Mouse (Mus musculus): ENCODE measurements around the gene Tars2. TPM values are rescaled to one million over a fixed set of nuclear protein-coding genes. Genes with fewer than 3 reads are reported as not detected.
A peak's percentile ranks its signal among the peaks of the same experiment; 100 is the strongest.

Tars2 gene
- polyA plus RNA-seq, 1 experiment from 2014 or later, result 41.3 TPM

DNA sequence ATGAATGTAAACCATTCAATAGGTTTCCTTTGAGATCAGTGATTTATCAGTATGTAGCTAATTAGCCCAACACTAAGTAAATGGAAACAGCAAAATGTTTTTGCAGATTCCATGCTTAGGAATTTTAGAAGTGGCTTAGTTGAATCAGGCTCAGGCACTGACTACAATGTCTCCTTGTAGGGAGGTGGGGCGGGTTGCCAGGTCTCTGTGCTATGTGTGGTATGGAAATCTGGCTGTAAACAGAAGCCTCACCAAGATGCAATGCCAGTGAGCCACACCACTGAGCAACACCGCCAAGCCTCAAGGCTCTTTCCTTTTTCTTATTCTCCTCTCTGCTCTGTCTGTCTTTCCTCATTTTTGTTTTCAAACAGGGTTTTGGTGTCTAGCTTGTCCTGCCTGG is 31.1 kb downstream of the Tars2 start:
- Histone ChIP-seq H3K36me3 (ENCODE audit: control insufficient read depth, insufficient read depth) (no peaks in the 10 kb centered on the region), H3K9me3 (replicated peaks; ENCODE audit: control insufficient read depth, low read length) (no peaks in the 10 kb centered on the region), H3K4me3 (ENCODE audit: low read length) (no peak overlapping the region), H3K4me1 (ENCODE audit: control insufficient read depth, insufficient read depth, low read length) (peaks cover 15% of the 10 kb centered on the region), H3K27ac (ENCODE audit: low read length) (peak overlapping the region; percentile 29; the same call in 1 of the 2 replicates), H3K27me3 (ENCODE audit: control insufficient read depth, insufficient read depth, low read length) (no peaks in the 10 kb centered on the region), H3K4me2 (ENCODE audit: low read depth, low read length) (no peak overlapping the region), H3K9ac (ENCODE audit: low read length) (no peak overlapping the region)
- 56% methylated on average over 2 of the region's 2 CpGs for WGBS
- no peak for ATAC-seq (replicated peaks; ENCODE audit: extremely low read depth, insufficient read depth, low FRiP score)

DNA sequence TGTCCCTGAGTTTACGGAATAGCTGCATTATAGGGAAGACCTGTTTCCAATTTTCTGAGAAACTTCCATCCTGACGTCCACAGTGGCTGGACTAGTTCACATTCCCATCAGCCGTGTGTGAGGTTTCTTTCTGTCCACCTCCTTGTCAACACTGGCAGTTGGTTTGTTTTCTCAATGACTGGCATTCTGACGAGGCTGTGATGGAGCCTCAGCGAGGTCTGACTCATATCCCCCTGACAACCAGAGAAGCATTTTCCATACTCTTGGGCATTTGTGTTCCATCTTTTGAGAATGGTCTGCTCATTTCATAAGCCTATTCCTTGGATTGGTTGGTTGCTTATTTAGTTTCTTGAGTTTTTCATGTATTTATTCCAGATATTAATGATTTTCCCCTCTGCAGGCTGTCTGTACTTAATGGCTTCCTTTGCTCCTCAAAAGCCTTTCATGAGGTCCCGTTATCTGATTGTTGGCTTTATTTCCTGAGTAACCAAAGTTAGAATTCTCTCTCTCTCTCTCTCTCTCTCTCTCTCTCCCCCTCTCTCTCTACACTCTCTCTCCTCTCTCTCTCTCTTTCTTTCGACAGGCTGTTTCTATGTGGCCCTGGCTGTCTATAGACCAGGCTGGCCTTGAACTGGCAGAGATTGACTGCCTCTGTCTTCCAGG is 33.2 kb downstream of the Tars2 start:
- Histone ChIP-seq H3K27ac (ENCODE audit: low read length) (no peak overlapping the region), H3K4me1 (ENCODE audit: control insufficient read depth, insufficient read depth, low read length) (peaks cover 4% of the 10 kb centered on the region; the same call in 1 of the 2 replicates), H3K4me2 (ENCODE audit: low read depth, low read length) (no peak overlapping the region), H3K4me3 (ENCODE audit: low read length) (no peak overlapping the region), H3K36me3 (ENCODE audit: control insufficient read depth, insufficient read depth) (no peaks in the 10 kb centered on the region), H3K9me3 (replicated peaks; ENCODE audit: control insufficient read depth, low read length) (no peaks in the 10 kb centered on the region), H3K27me3 (ENCODE audit: control insufficient read depth, insufficient read depth, low read length) (no peaks in the 10 kb centered on the region), H3K9ac (ENCODE audit: low read length) (no peak overlapping the region)
- 41% methylated on average over 7 of the region's 7 CpGs for WGBS
- ATAC-seq (replicated peaks; ENCODE audit: extremely low read depth, insufficient read depth, low FRiP score), result no peak

DNA sequence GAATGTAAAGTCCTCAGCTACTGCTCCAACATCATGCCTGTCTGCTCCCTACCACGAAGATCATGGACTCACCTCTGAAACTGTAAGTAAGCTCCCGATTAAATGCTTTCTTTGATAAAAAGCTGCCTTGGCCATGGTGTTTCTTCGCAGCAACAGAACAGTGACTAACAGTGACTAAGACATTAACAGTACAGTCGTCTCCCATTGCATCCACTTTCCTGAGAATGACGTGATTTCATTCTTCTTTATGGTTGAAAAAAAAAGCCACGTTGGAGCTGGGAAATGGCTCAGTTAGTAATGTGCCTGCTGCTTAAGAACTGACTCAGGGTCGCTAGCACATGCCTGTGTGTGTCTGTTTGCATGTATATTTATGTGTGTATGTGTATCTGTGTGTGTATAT is 34.1 kb downstream of the Tars2 start:
- 78% methylated on average over 7 of the region's 7 CpGs for WGBS
- Histone ChIP-seq H3K4me2 (ENCODE audit: low read depth, low read length) (no peak overlapping the region), H3K4me1 (ENCODE audit: control insufficient read depth, insufficient read depth, low read length) (peaks cover 4% of the 10 kb centered on the region; the same call in 1 of the 2 replicates), H3K4me3 (ENCODE audit: low read length) (no peak overlapping the region), H3K9ac (ENCODE audit: low read length) (no peak overlapping the region), H3K27ac (ENCODE audit: low read length) (no peak overlapping the region), H3K9me3 (replicated peaks; ENCODE audit: control insufficient read depth, low read length) (no peaks in the 10 kb centered on the region), H3K36me3 (ENCODE audit: control insufficient read depth, insufficient read depth) (no peaks in the 10 kb centered on the region), H3K27me3 (ENCODE audit: control insufficient read depth, insufficient read depth, low read length) (no peaks in the 10 kb centered on the region)
- no peak for ATAC-seq (replicated peaks; ENCODE audit: extremely low read depth, insufficient read depth, low FRiP score)

DNA sequence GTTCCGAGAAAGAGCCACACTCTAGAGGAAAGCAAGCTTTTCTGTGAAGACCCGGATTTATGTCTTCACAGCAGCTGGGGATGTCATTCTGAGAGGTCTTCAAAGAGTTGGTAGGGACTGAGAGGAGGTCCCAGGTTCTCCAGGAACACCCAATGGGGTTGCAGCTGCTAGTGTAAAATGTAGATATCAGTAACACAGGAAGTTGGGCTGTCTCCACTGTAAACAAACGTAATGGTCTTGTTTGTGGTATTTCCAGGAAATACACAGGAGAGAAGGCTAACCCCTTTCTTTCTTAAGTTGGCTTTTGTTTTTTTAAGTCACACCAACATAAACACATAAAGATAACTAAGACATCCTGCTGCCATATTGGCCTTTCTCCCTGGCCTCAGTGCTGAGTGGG is 37.6 kb downstream of the Tars2 start:
- Histone ChIP-seq H3K27ac (ENCODE audit: low read length) (no peak overlapping the region), H3K4me2 (ENCODE audit: low read depth, low read length) (no peak overlapping the region), H3K9me3 (replicated peaks; ENCODE audit: control insufficient read depth, low read length) (no peaks in the 10 kb centered on the region), H3K27me3 (ENCODE audit: control insufficient read depth, insufficient read depth, low read length) (no peaks in the 10 kb centered on the region), H3K9ac (ENCODE audit: low read length) (no peak overlapping the region), H3K4me1 (ENCODE audit: control insufficient read depth, insufficient read depth, low read length) (no peaks in the 10 kb centered on the region), H3K4me3 (ENCODE audit: low read length) (no peak overlapping the region), H3K36me3 (ENCODE audit: control insufficient read depth, insufficient read depth) (no peaks in the 10 kb centered on the region)
- ATAC-seq (replicated peaks; ENCODE audit: extremely low read depth, insufficient read depth, low FRiP score), result 0 out of 2 replicates have a peak, but pooled peaks have one; percentile 28
- 67% methylated on average over 3 of the region's 3 CpGs for WGBS

DNA sequence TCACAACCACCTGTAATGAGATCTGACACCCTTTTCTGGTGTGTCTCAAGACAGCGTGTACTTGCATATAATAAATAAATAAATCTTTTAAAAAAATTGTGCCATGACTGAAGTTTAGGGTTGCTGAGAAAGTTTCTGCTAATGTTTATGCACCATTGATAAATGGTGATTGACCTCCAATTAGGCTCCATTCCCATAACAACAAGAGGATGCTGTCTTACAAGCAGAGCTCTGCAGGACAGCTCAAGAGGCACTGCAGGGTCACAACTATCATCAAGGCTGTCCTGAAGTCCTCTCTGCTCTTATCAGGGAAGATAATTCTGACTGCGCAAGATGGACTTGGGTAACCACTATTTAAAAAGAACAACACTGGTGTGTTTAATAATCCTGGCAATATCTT is 41.9 kb downstream of the Tars2 start:
- no peak overlapping the region for H3K27ac ChIP-seq (ENCODE audit: low read length)
- no peaks in the 10 kb centered on the region for H3K4me1 ChIP-seq (ENCODE audit: control insufficient read depth, insufficient read depth, low read length)
- H3K27me3 ChIP-seq (ENCODE audit: control insufficient read depth, insufficient read depth, low read length), result no peaks in the 10 kb centered on the region
- no peaks in the 10 kb centered on the region for H3K36me3 ChIP-seq (ENCODE audit: control insufficient read depth, insufficient read depth)
- no peak overlapping the region for H3K4me3 ChIP-seq (ENCODE audit: low read length)
- no peak for ATAC-seq (replicated peaks; ENCODE audit: extremely low read depth, insufficient read depth, low FRiP score)
- peaks cover 2% of the 10 kb centered on the region; the same call in 1 of the 2 replicates for H3K9me3 ChIP-seq (replicated peaks; ENCODE audit: control insufficient read depth, low read length)
- 80% methylated on average over 2 of the region's 2 CpGs for WGBS
- H3K4me2 ChIP-seq (ENCODE audit: low read depth, low read length), result no peak overlapping the region
- no peak overlapping the region for H3K9ac ChIP-seq (ENCODE audit: low read length)

DNA sequence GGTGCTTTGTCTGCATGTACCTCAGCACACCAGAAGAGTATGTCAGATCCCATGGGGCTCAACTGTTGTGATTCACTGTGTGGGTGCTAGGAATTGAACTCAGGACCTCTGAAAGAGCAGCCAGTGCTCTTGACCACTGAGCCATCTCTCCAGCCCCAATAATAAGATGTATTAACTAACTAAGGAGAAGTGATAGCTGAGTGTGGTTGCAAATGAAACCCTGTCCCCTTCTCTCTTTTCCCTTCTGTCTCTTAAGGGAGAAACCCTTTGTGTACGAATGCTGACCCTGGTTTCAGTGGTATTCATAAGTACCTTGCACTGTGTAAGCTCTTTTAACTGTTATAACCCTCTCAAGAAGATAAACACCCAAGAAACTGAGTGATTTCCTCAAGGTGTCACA is 43.9 kb downstream of the Tars2 start:
- 81% methylated on average over 1 of the region's 1 CpGs for WGBS

DNA sequence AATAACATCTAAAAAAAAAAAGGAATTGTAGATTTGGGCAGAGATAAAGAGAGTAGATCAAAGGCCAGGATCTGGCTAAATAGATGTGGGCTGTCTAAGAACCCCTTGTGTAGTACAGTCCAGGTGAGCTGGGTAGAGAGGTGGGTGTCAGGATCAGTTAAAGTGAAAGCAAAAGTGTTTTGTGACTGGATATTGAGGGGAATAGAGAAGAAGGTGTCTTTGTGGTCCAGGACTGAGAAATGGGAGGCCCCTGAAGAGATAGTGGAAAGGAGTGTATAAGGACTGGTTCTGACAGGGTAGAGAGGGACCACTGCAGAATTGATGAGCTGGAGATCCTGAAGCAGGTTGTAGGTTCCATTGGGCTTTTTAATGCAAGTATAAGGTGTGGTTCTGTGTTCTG is 50.0 kb downstream of the Tars2 start:
- Histone ChIP-seq H3K9ac (ENCODE audit: low read length) (no peak overlapping the region), H3K4me3 (ENCODE audit: low read length) (no peak overlapping the region), H3K9me3 (replicated peaks; ENCODE audit: control insufficient read depth, low read length) (peaks cover 5% of the 10 kb centered on the region; the same call in 1 of the 2 replicates), H3K4me1 (ENCODE audit: control insufficient read depth, insufficient read depth, low read length) (no peaks in the 10 kb centered on the region), H3K27me3 (ENCODE audit: control insufficient read depth, insufficient read depth, low read length) (no peaks in the 10 kb centered on the region), H3K4me2 (ENCODE audit: low read depth, low read length) (no peak overlapping the region), H3K27ac (ENCODE audit: low read length) (no peak overlapping the region), H3K36me3 (ENCODE audit: control insufficient read depth, insufficient read depth) (no peaks in the 10 kb centered on the region)
- no peak for ATAC-seq (replicated peaks; ENCODE audit: extremely low read depth, insufficient read depth, low FRiP score)

More for the DNA sequence above, 43.9 kb downstream of the Tars2 start:
- no peaks in the 10 kb centered on the region for H3K27me3 ChIP-seq (ENCODE audit: control insufficient read depth, insufficient read depth, low read length)
- no peak for ATAC-seq (replicated peaks; ENCODE audit: extremely low read depth, insufficient read depth, low FRiP score)
- peaks cover 5% of the 10 kb centered on the region; the same call in 1 of the 2 replicates for H3K9me3 ChIP-seq (replicated peaks; ENCODE audit: control insufficient read depth, low read length)
- no peak overlapping the region for H3K4me3 ChIP-seq (ENCODE audit: low read length)
- no peaks in the 10 kb centered on the region for H3K4me1 ChIP-seq (ENCODE audit: control insufficient read depth, insufficient read depth, low read length)
- no peaks in the 10 kb centered on the region for H3K36me3 ChIP-seq (ENCODE audit: control insufficient read depth, insufficient read depth)
- no peak overlapping the region for H3K9ac ChIP-seq (ENCODE audit: low read length)
- H3K27ac ChIP-seq (ENCODE audit: low read length), result no peak overlapping the region
- no peak overlapping the region for H3K4me2 ChIP-seq (ENCODE audit: low read depth, low read length)

DNA sequence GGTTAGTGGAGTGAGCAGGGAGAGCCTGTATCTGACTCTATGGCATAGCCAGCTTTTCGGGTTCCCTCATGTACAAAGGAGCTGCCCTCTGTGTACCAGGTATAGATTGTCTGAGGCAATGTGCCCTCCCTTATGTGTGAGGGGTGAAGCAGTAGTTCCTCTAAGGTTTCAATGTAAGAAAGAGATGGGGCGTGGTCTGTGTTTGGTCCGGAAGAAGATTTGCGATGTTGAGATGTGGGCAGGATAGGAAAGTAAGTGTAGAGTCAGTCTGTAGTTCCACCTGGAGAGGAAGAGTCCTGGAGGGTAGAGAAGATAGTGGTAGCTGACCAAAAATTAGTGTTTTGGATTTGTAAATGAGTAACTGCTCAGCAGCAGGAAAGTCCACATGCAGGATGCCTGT is 51.0 kb downstream of the Tars2 start:
- ATAC-seq (replicated peaks; ENCODE audit: extremely low read depth, insufficient read depth, low FRiP score), result no peak
- WGBS, result 92% methylated on average over 4 of the region's 4 CpGs
- no peaks in the 10 kb centered on the region for H3K27me3 ChIP-seq (ENCODE audit: control insufficient read depth, insufficient read depth, low read length)
- H3K4me3 ChIP-seq (ENCODE audit: low read length), result no peak overlapping the region
- H3K9ac ChIP-seq (ENCODE audit: low read length), result no peak overlapping the region
- H3K4me1 ChIP-seq (ENCODE audit: control insufficient read depth, insufficient read depth, low read length), result no peaks in the 10 kb centered on the region
- H3K9me3 ChIP-seq (replicated peaks; ENCODE audit: control insufficient read depth, low read length), result peaks cover 5% of the 10 kb centered on the region; the same call in 1 of the 2 replicates
- no peak overlapping the region for H3K27ac ChIP-seq (ENCODE audit: low read length)
- no peak overlapping the region for H3K4me2 ChIP-seq (ENCODE audit: low read depth, low read length)
- no peaks in the 10 kb centered on the region for H3K36me3 ChIP-seq (ENCODE audit: control insufficient read depth, insufficient read depth)

DNA sequence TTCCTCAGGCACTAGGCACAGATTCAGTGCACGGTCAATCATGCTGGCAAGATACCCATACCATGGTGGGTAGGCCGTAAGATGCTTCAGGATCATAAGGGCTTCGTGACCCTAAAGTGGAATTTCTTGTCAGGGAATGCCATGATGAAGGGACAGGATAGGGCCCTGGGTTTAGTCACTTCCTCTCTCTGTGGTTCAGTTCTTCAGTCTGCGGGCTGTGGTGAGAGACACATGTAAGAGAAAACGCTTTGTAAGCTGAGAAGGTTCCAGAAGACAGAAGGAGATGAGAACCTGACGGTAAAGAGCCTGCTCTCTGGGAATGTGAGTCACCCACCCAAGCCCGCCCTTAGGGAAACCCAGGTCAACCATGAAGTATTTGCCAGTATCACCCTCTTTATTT is 52.5 kb downstream of the Tars2 start:
- Histone ChIP-seq H3K27ac (ENCODE audit: low read length) (no peak overlapping the region), H3K9me3 (replicated peaks; ENCODE audit: control insufficient read depth, low read length) (no peaks in the 10 kb centered on the region), H3K4me3 (ENCODE audit: low read length) (no peak overlapping the region), H3K9ac (ENCODE audit: low read length) (no peak overlapping the region), H3K27me3 (ENCODE audit: control insufficient read depth, insufficient read depth, low read length) (no peaks in the 10 kb centered on the region), H3K4me1 (ENCODE audit: control insufficient read depth, insufficient read depth, low read length) (no peaks in the 10 kb centered on the region), H3K36me3 (ENCODE audit: control insufficient read depth, insufficient read depth) (no peaks in the 10 kb centered on the region), H3K4me2 (ENCODE audit: low read depth, low read length) (no peak overlapping the region)
- no peak for ATAC-seq (replicated peaks; ENCODE audit: extremely low read depth, insufficient read depth, low FRiP score)
- 78% methylated on average over 7 of the region's 7 CpGs for WGBS
